Mouse (Mus musculus): Measurements from ENCODE around the gene Foxp1. TPM values are rescaled to one million over a fixed set of nuclear protein-coding genes. Genes with fewer than 3 reads are reported as not detected.

Foxp1 gene
- polyA plus RNA-seq, 1 experiment from 2014 or later = 66.8 TPM

DNA sequence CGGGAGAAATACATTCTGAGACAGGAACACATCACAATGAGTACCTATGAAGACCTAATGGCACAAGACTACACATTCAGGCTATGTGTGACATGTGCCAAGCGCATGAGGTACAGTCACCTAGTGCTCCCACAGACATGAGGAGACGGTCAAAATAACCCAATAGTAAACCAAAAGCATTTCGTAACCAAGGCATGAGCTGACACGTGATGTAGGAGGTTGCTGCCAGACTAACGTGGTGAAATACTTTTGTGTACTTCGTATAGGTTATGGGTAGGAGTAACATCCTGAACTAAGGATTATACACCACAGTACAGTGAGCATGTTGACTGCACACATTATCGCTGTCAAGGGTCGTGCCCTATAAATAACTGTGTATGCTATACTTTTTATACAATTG, 520.9 kb downstream of the Foxp1 start:
- no peak for ATAC-seq (replicated peaks; ENCODE audit: insufficient number of reproducible peaks, insufficient read depth, low FRiP score, low read depth)
- WGBS = 92% methylated on average over 9 of the region's 9 CpGs
- H3K36me3 ChIP-seq = peaks cover 30% of the 10 kb centered on the region

GRCm38 (mm10) chr6:98998971-98999932, 523.3 kb downstream of the Foxp1 start:
- 80% methylated on average over 35 of the region's 35 CpGs for WGBS
- H3K9ac ChIP-seq = no peak overlapping the region

More for the DNA sequence above, 520.9 kb downstream of the Foxp1 start:
- Histone ChIP-seq H3K27ac (no peak overlapping the region), H3K4me3 (no peak overlapping the region), H3K9ac (no peak overlapping the region), H3K9me3 (replicated peaks) (no peaks in the 10 kb centered on the region), H3K4me2 (no peak overlapping the region), H3K27me3 (no peaks in the 10 kb centered on the region), H3K4me1 (replicated peaks) (peaks cover 21% of the 10 kb centered on the region)

GRCm38 (mm10) chr6:98997742-98998141, 524.8 kb downstream of the Foxp1 start:
- no peaks in the 10 kb centered on the region for H3K9me3 ChIP-seq (replicated peaks)
- WGBS = 80% methylated on average over 9 of the region's 9 CpGs
- H3K4me3 ChIP-seq = no peak overlapping the region
- no peak for ATAC-seq (replicated peaks; ENCODE audit: insufficient number of reproducible peaks, insufficient read depth, low FRiP score, low read depth)
- no peaks in the 10 kb centered on the region for H3K27me3 ChIP-seq
- peak overlapping the region; percentile 44 for H3K27ac ChIP-seq
- peaks cover 11% of the 10 kb centered on the region; the same call in 1 of the 2 replicates for H3K36me3 ChIP-seq
- H3K4me2 ChIP-seq = no peak overlapping the region
- no peak overlapping the region for H3K9ac ChIP-seq
- peaks cover 49% of the 10 kb centered on the region for H3K4me1 ChIP-seq (replicated peaks)

More at GRCm38 (mm10) chr6:98998971-98999932, 523.3 kb downstream of the Foxp1 start:
- peaks cover 20% of the 10 kb centered on the region; the same call in 1 of the 2 replicates for H3K36me3 ChIP-seq
- no peak overlapping the region for H3K27ac ChIP-seq
- H3K9me3 ChIP-seq (replicated peaks) = no peaks in the 10 kb centered on the region
- no peak overlapping the region for H3K4me2 ChIP-seq
- no peak for ATAC-seq (replicated peaks; ENCODE audit: insufficient number of reproducible peaks, insufficient read depth, low FRiP score, low read depth)
- no peaks in the 10 kb centered on the region for H3K27me3 ChIP-seq
- peaks cover 35% of the 10 kb centered on the region for H3K4me1 ChIP-seq (replicated peaks)
- H3K4me3 ChIP-seq = no peak overlapping the region

DNA sequence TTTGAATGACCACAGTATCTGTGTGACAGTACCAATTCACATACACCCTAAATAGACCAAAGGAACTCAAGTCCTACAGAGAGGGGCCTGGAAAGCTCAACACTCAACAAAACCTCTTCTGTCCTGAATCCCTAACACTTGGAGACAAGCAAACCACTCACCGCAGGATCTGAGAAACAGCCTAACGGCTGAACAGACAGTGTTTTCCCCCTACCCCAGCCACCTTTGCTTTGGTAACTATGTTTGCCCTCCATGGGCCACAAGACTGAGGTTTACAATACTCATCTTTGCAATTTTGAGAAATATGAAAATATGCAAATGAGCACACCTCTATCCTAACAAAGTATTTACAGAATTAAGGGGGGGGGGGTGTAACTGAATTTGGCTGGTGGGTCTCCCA, 525.7 kb downstream of the Foxp1 start:
- Histone ChIP-seq H3K4me1 (replicated peaks) (peaks cover 58% of the 10 kb centered on the region), H3K9ac (no peak overlapping the region), H3K4me2 (no peak overlapping the region), H3K27ac (no peak overlapping the region), H3K4me3 (no peak overlapping the region), H3K36me3 (peaks cover 1% of the 10 kb centered on the region; the same call in 1 of the 2 replicates), H3K27me3 (no peaks in the 10 kb centered on the region), H3K9me3 (replicated peaks) (no peaks in the 10 kb centered on the region)
- 79% methylated on average over 2 of the region's 2 CpGs for WGBS
- no peak for ATAC-seq (replicated peaks; ENCODE audit: insufficient number of reproducible peaks, insufficient read depth, low FRiP score, low read depth)

DNA sequence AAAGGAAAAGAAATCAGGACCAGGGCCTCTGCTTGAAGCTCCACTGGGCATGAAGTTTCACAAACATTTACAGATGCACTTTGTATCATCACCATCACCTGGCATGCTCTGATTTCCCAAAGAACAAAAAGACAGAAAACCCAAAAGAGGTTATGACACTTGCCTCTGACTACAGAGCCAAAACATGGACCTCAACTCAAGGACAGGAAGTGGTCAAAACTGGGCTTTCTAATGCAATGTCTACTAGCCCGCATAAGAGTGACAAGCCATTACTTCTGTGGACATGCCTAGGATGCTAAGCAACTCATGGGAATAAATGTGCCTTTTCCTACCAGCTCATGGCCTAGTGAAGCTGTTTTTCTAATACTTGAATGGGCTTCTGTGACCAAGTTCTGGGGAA, 526.2 kb downstream of the Foxp1 start:
- no peaks in the 10 kb centered on the region for H3K27me3 ChIP-seq
- H3K4me2 ChIP-seq = no peak overlapping the region
- peaks cover 63% of the 10 kb centered on the region for H3K4me1 ChIP-seq (replicated peaks)
- H3K9ac ChIP-seq = no peak overlapping the region
- no peaks in the 10 kb centered on the region for H3K9me3 ChIP-seq (replicated peaks)
- no peak overlapping the region for H3K4me3 ChIP-seq
- no peaks in the 10 kb centered on the region for H3K36me3 ChIP-seq
- 84% methylated on average over 1 of the region's 1 CpGs for WGBS
- ATAC-seq (replicated peaks; ENCODE audit: insufficient number of reproducible peaks, insufficient read depth, low FRiP score, low read depth) = no peak
- no peak overlapping the region for H3K27ac ChIP-seq

GRCm38 (mm10) chr6:98995681-98996080, 526.8 kb downstream of the Foxp1 start:
- H3K4me3 ChIP-seq = no peak overlapping the region
- no peak for ATAC-seq (replicated peaks; ENCODE audit: insufficient number of reproducible peaks, insufficient read depth, low FRiP score, low read depth)
- WGBS = 65% methylated on average over 4 of the region's 4 CpGs
- H3K4me1 ChIP-seq (replicated peaks) = peaks cover 62% of the 10 kb centered on the region
- H3K36me3 ChIP-seq = no peaks in the 10 kb centered on the region
- H3K27ac ChIP-seq = peak overlapping the region; percentile 35
- H3K9me3 ChIP-seq (replicated peaks) = no peaks in the 10 kb centered on the region
- no peaks in the 10 kb centered on the region for H3K27me3 ChIP-seq
- H3K4me2 ChIP-seq = no peak overlapping the region
- no peak overlapping the region for H3K9ac ChIP-seq

DNA sequence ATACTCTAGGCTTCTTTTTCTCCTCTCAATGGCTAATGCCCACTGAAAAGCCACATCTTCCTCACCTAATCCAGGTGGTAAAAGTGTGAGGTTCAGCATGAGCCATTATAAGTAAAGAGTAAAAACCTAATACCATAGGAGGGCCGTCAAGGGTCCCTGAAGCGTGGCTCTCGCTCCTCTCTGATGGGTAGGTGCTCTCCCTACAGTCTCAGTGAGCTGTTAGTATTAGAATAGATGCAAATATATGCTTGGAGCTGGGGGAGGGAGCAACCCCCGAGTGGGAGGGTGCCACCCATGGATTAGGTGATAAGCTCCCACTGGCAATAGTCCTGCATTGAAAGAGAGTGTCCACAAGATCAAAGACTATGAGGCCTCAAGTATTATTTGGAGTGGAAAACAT, 527.6 kb downstream of the Foxp1 start:
- Histone ChIP-seq H3K4me3 (no peak overlapping the region), H3K27ac (0 out of 2 replicates have a peak overlapping the region, but pooled peaks have one; percentile 58), H3K27me3 (no peaks in the 10 kb centered on the region), H3K9me3 (replicated peaks) (no peaks in the 10 kb centered on the region), H3K4me2 (no peak overlapping the region), H3K36me3 (no peaks in the 10 kb centered on the region), H3K9ac (no peak overlapping the region), H3K4me1 (replicated peaks) (peaks cover 58% of the 10 kb centered on the region)
- 77% methylated on average over 4 of the region's 4 CpGs for WGBS
- no peak for ATAC-seq (replicated peaks; ENCODE audit: insufficient number of reproducible peaks, insufficient read depth, low FRiP score, low read depth)

GRCm38 (mm10) chr6:98994104-98994787, 528.3 kb downstream of the Foxp1 start:
- no peak overlapping the region for H3K4me3 ChIP-seq
- WGBS = 80% methylated on average over 21 of the region's 21 CpGs
- peaks cover 54% of the 10 kb centered on the region for H3K4me1 ChIP-seq (replicated peaks)
- H3K9ac ChIP-seq = no peak overlapping the region
- no peaks in the 10 kb centered on the region for H3K27me3 ChIP-seq
- no peak overlapping the region for H3K4me2 ChIP-seq
- H3K9me3 ChIP-seq (replicated peaks) = no peaks in the 10 kb centered on the region
- no peaks in the 10 kb centered on the region for H3K36me3 ChIP-seq
- ATAC-seq (replicated peaks; ENCODE audit: insufficient number of reproducible peaks, insufficient read depth, low FRiP score, low read depth) = no peak
- peak overlapping the region; percentile 58 for H3K27ac ChIP-seq

- H3K4me2 ChIP-seq = no peak overlapping the region
- H3K9me3 ChIP-seq (replicated peaks) = no peaks in the 10 kb centered on the region
- no peak for ATAC-seq (replicated peaks; ENCODE audit: insufficient number of reproducible peaks, insufficient read depth, low FRiP score, low read depth)
- H3K9ac ChIP-seq = no peak overlapping the region
- WGBS = 34% methylated on average over 3 of the region's 3 CpGs
- peaks cover 54% of the 10 kb centered on the region for H3K4me1 ChIP-seq (replicated peaks)
- H3K27ac ChIP-seq = peak overlapping the region; percentile 69
- no peaks in the 10 kb centered on the region for H3K27me3 ChIP-seq
- H3K36me3 ChIP-seq = no peaks in the 10 kb centered on the region
- no peak overlapping the region for H3K4me3 ChIP-seq
These were observed 529.3 kb downstream of the Foxp1 start for GRCm38 (mm10) chr6:98993231-98993630.

DNA sequence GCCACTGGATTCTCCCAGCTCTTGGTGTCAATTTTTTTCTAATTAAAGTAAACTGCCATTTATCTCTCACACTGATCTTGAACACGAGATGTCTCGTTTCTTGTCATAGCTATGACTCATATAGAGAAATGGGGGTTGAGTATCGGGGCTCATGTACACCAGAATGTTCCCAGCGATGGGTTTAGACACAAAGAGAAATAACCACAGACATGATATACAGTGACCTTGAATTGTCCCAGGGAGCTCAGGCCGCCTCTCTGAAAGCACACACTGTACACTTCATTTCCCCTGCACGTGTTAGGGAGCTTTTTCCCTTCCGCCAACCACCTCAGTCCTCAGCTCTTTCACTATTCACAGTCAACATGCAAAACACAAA, 529.8 kb downstream of the Foxp1 start:
- no peak for ATAC-seq (replicated peaks; ENCODE audit: insufficient number of reproducible peaks, insufficient read depth, low FRiP score, low read depth)
- Histone ChIP-seq H3K4me1 (replicated peaks) (peaks cover 50% of the 10 kb centered on the region), H3K9ac (no peak overlapping the region), H3K27me3 (no peaks in the 10 kb centered on the region), H3K36me3 (no peaks in the 10 kb centered on the region), H3K27ac (peak overlapping the region; percentile 69), H3K9me3 (replicated peaks) (no peaks in the 10 kb centered on the region), H3K4me2 (no peak overlapping the region), H3K4me3 (no peak overlapping the region)
- 38% methylated on average over 7 of the region's 7 CpGs for WGBS

GRCm38 (mm10) chr6:98991900-98992771, 530.4 kb downstream of the Foxp1 start:
- H3K4me1 ChIP-seq (replicated peaks) = peaks cover 48% of the 10 kb centered on the region
- ATAC-seq (replicated peaks; ENCODE audit: insufficient number of reproducible peaks, insufficient read depth, low FRiP score, low read depth) = no peak
- WGBS = 66% methylated on average over 5 of the region's 5 CpGs

More at GRCm38 (mm10) chr6:98991900-98992771, 530.4 kb downstream of the Foxp1 start:
- Histone ChIP-seq H3K9me3 (replicated peaks) (no peaks in the 10 kb centered on the region), H3K9ac (no peak overlapping the region), H3K4me2 (no peak overlapping the region), H3K27me3 (no peaks in the 10 kb centered on the region), H3K4me3 (no peak overlapping the region), H3K27ac (peak overlapping the region; percentile 69), H3K36me3 (no peaks in the 10 kb centered on the region)
